Mouse (Mus musculus) heart, embryonic 10.5 days (tissue): ENCODE measurements around the gene P2ry14. TPM values are rescaled to one million over a fixed set of nuclear protein-coding genes. Genes with fewer than 3 reads are reported as not detected.

Experiments used
- DNase-seq: peaks from one replicate; pipeline ENCODE4 v3.0.0-alpha.2; 2017; ENCODE audit warnings: low spot score
- H3K27ac ChIP-seq: fragments of 300-500 bp; sonication (generic); 2 replicates; pipeline ENCODE4 v1.5.1; 2016; ENCODE audit warnings: mild to moderate bottlenecking
- H3K27me3 ChIP-seq: fragments of 300-500 bp; sonication (generic); 2 replicates; pipeline ENCODE4 v1.6.1; 2016; ENCODE audit warnings: mild to moderate bottlenecking; ENCODE audit not compliant: poor library complexity, insufficient read depth, severe bottlenecking
- H3K36me3 ChIP-seq: fragments of 300-500 bp; sonication (generic); 2 replicates; pipeline ENCODE4 v1.6.1; 2016; ENCODE audit warnings: mild to moderate bottlenecking, moderate library complexity
- H3K4me1 ChIP-seq: fragments of 300-500 bp; sonication (generic); 2 replicates; pipeline ENCODE4 v1.6.1; 2016; ENCODE audit warnings: mild to moderate bottlenecking
- H3K4me3 ChIP-seq: fragments of 300-500 bp; sonication (generic); 2 replicates; pipeline ENCODE4 v1.5.1; 2016; ENCODE audit warnings: mild to moderate bottlenecking, moderate library complexity
- H3K9me3 ChIP-seq: fragments of 300-500 bp; sonication (generic); 2 replicates; pipeline ENCODE4 v1.6.1; 2016; ENCODE audit warnings: mild to moderate bottlenecking, moderate library complexity
- WGBS: fragments of 180-500 bp; shearing (Covaris S2); methylation state at CpG from one replicate; pipeline ENCODE4 v1.1.7; 2016; 5-methylcytosine and 5-hydroxymethylcytosine counted together
- polyA plus RNA-seq: library from polyadenylated mRNA; unstranded; fragments of >200 nt; fragmentation: Nextera tagmentation; extraction: Ambion mirVana; gene quantifications from 2 replicates; pipeline ENCODE4 v1.2.1, GENCODE M21; 2016

Gene P2ry14
- polyA plus RNA-seq, 1 experiment from 2014 or later, result 3.4 TPM

GRCm38 (mm10) chr3:59139651-59140051 is 13.8 kb downstream of the P2ry14 start:
- H3K4me1 ChIP-seq, result peaks cover 17% of the 10 kb centered on the region
- DNase-seq, result no peak
- no peaks in the 10 kb centered on the region for H3K9me3 ChIP-seq
- H3K4me3 ChIP-seq, result no peak overlapping the region
- no peaks in the 10 kb centered on the region for H3K36me3 ChIP-seq
- peaks cover 7% of the 10 kb centered on the region; the same call in 1 of the 2 replicates for H3K27me3 ChIP-seq
- H3K27ac ChIP-seq, result no peak overlapping the region

GRCm38 (mm10) chr3:59138946-59139468 is 14.4 kb downstream of the P2ry14 start:
- Histone ChIP-seq H3K36me3 (no peaks in the 10 kb centered on the region), H3K27me3 (peaks cover 7% of the 10 kb centered on the region; the same call in 1 of the 2 replicates), H3K27ac (no peak overlapping the region), H3K4me3 (no peak overlapping the region), H3K4me1 (peaks cover 17% of the 10 kb centered on the region), H3K9me3 (no peaks in the 10 kb centered on the region)
- 67% methylated on average over 12 of the region's 12 CpGs for WGBS
- DNase-seq, result no peak

GRCm38 (mm10) chr3:59135911-59136653 is 17.3 kb downstream of the P2ry14 start:
- no peaks in the 10 kb centered on the region for H3K9me3 ChIP-seq
- no peaks in the 10 kb centered on the region for H3K36me3 ChIP-seq
- no peak for DNase-seq
- WGBS, result 76% methylated on average over 5 of the region's 5 CpGs
- peaks cover 10% of the 10 kb centered on the region; the same call in 1 of the 2 replicates for H3K4me1 ChIP-seq
- H3K4me3 ChIP-seq, result no peak overlapping the region
- no peak overlapping the region for H3K27ac ChIP-seq
- peaks cover 7% of the 10 kb centered on the region; the same call in 1 of the 2 replicates for H3K27me3 ChIP-seq

GRCm38 (mm10) chr3:59133189-59133588 is 20.2 kb downstream of the P2ry14 start:
- no peaks in the 10 kb centered on the region for H3K9me3 ChIP-seq
- H3K4me3 ChIP-seq, result no peak overlapping the region
- H3K36me3 ChIP-seq, result no peaks in the 10 kb centered on the region
- peaks cover 7% of the 10 kb centered on the region; the same call in 1 of the 2 replicates for H3K4me1 ChIP-seq
- peaks cover 7% of the 10 kb centered on the region; the same call in 1 of the 2 replicates for H3K27me3 ChIP-seq
- no peak for DNase-seq
- 42% methylated on average over 5 of the region's 5 CpGs for WGBS
- no peak overlapping the region for H3K27ac ChIP-seq

GRCm38 (mm10) chr3:59131966-59132365 is 21.5 kb downstream of the P2ry14 start:
- no peak for DNase-seq
- Histone ChIP-seq H3K9me3 (no peaks in the 10 kb centered on the region), H3K27ac (no peak overlapping the region), H3K4me1 (peaks cover 7% of the 10 kb centered on the region; the same call in 1 of the 2 replicates), H3K36me3 (no peaks in the 10 kb centered on the region), H3K4me3 (no peak overlapping the region), H3K27me3 (no peaks in the 10 kb centered on the region)
- 77% methylated on average over 4 of the region's 4 CpGs for WGBS

- Histone ChIP-seq H3K4me1 (peaks cover 8% of the 10 kb centered on the region), H3K9me3 (no peaks in the 10 kb centered on the region), H3K36me3 (no peaks in the 10 kb centered on the region), H3K4me3 (no peak overlapping the region), H3K27me3 (no peaks in the 10 kb centered on the region), H3K27ac (no peak overlapping the region)
- DNase-seq, result no peak
- WGBS, result 71% methylated on average over 4 of the region's 4 CpGs
Measured at GRCm38 (mm10) chr3:59131081-59131480, 22.3 kb downstream of the P2ry14 start.

GRCm38 (mm10) chr3:59130431-59130830 is 23.0 kb downstream of the P2ry14 start:
- H3K27ac ChIP-seq, result no peak overlapping the region

GRCm38 (mm10) chr3:59129547-59129946 is 23.9 kb downstream of the P2ry14 start:
- Histone ChIP-seq H3K4me3 (no peak overlapping the region), H3K36me3 (no peaks in the 10 kb centered on the region), H3K27me3 (no peaks in the 10 kb centered on the region), H3K27ac (no peak overlapping the region), H3K9me3 (no peaks in the 10 kb centered on the region), H3K4me1 (peaks cover 22% of the 10 kb centered on the region)
- WGBS, result 90% methylated on average over 3 of the region's 3 CpGs
- no peak for DNase-seq

More at GRCm38 (mm10) chr3:59130431-59130830, 23.0 kb downstream of the P2ry14 start:
- Histone ChIP-seq H3K36me3 (no peaks in the 10 kb centered on the region), H3K4me1 (peaks cover 15% of the 10 kb centered on the region), H3K27me3 (no peaks in the 10 kb centered on the region), H3K9me3 (no peaks in the 10 kb centered on the region), H3K4me3 (no peak overlapping the region)
- no peak for DNase-seq
- 63% methylated on average over 8 of the region's 8 CpGs for WGBS

GRCm38 (mm10) chr3:59128681-59129080 is 24.7 kb downstream of the P2ry14 start:
- Histone ChIP-seq H3K27me3 (no peaks in the 10 kb centered on the region), H3K36me3 (no peaks in the 10 kb centered on the region), H3K4me3 (no peak overlapping the region), H3K9me3 (no peaks in the 10 kb centered on the region), H3K4me1 (peaks cover 22% of the 10 kb centered on the region), H3K27ac (no peak overlapping the region)
- no peak for DNase-seq
- WGBS, result 85% methylated on average over 20 of the region's 20 CpGs

- WGBS, result 52% methylated on average over 7 of the region's 7 CpGs
- Histone ChIP-seq H3K9me3 (no peaks in the 10 kb centered on the region), H3K4me1 (peaks cover 29% of the 10 kb centered on the region), H3K27me3 (no peaks in the 10 kb centered on the region), H3K27ac (peak overlapping the region; percentile 16; the same call in 1 of the 2 replicates), H3K4me3 (no peak overlapping the region), H3K36me3 (no peaks in the 10 kb centered on the region)
- no peak for DNase-seq
Measured at GRCm38 (mm10) chr3:59125783-59126555, 27.4 kb downstream of the P2ry14 start.

GRCm38 (mm10) chr3:59125022-59125421 is 28.4 kb downstream of the P2ry14 start:
- Histone ChIP-seq H3K4me3 (no peak overlapping the region), H3K27me3 (no peaks in the 10 kb centered on the region), H3K36me3 (no peaks in the 10 kb centered on the region), H3K9me3 (no peaks in the 10 kb centered on the region), H3K4me1 (peaks cover 27% of the 10 kb centered on the region), H3K27ac (0 out of 2 replicates have a peak overlapping the region, but pooled peaks have one; percentile 1)
- WGBS, result 32% methylated on average over 5 of the region's 5 CpGs
- no peak for DNase-seq

- WGBS, result 53% methylated on average over 7 of the region's 7 CpGs
- H3K9me3 ChIP-seq, result no peaks in the 10 kb centered on the region
Measured at GRCm38 (mm10) chr3:59121780-59122449, 31.5 kb downstream of the P2ry14 start.

More at GRCm38 (mm10) chr3:59121780-59122449, 31.5 kb downstream of the P2ry14 start:
- no peak for DNase-seq
- no peaks in the 10 kb centered on the region for H3K36me3 ChIP-seq
- no peak overlapping the region for H3K4me3 ChIP-seq
- no peak overlapping the region for H3K27ac ChIP-seq
- H3K4me1 ChIP-seq, result peaks cover 27% of the 10 kb centered on the region
- no peaks in the 10 kb centered on the region for H3K27me3 ChIP-seq
